ENCODE assay signal across 1 mouse cellular context in the genomic region with DNA sequence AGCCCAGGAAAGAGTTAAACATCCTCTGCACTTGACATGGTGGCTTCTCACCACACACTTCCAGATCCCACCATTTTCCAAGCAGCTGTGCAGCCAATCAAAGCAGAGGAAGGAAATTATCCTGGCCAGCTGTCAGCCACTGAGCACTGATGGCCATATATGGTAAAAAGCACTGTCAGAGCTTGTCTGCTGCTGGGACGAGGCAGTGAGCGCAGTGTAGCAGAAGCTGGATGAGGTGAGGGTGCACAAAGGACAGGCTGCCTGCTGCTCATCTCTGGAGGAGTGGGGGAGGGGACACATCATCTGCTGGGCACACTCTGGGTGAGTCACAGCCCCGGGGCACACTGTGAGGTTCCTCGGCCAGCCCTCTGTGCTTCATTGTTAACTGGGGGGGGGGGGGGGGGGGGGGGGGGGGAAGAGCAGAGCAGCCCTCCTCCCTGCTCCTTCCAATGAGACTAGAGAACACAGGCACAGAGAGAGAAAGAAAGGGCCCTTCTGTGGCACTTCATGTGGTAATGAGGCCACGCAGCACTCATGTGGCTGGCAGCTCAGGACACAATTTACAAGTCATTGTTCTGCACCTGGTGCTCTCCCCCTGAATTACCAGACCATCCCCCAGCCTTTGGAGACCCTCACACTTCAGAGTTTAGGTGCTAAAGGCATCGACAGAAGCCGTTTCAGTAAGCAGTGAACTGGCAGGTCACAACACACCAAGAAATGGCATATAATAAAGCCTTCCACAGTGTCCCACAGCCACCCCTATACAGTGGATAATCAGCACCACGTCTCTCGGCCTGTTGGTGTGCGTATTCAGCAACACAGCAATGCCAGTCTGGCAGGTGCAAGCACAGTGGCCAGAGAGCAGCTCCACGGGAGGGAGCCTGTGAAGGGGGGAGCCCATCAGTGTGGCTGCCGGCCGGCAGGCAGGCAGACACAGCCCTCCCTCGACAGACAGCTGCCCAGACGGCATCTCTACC.
TF ChIP-seq lines count a peak whose summit lies in the region.

No protein-coding gene starts in this region.

TF ChIP-seq in CH12.LX, 34 proteins besides CTCF, POLR2A, EP300 and RAD21 (continued from another document):
- TF ChIP-seq NRF1 (IDR thresholded peaks at IDR 0.05; ENCODE audit: low read depth, low read length) (no peak), E2F4 (IDR thresholded peaks at IDR 0.05; ENCODE audit: insufficient replicate concordance, low read depth, low read length) (no peak), MAZ (IDR thresholded peaks at IDR 0.05; ENCODE audit: low read depth, low read length) (no peak), JUND (conservative IDR thresholded peaks at IDR 0.05; ENCODE audit: low read depth, low read length) (no peak), HCFC1 (IDR thresholded peaks at IDR 0.05; ENCODE audit: low read depth, low read length) (no peak), TCF12 (IDR thresholded peaks at IDR 0.05; ENCODE audit: low read depth, low read length) (no peak)
